Mouse (Mus musculus): ENCODE measurements around the gene Sgcd. TPM values are rescaled to one million over a fixed set of nuclear protein-coding genes. Genes with fewer than 3 reads are reported as not detected.

The Sgcd gene
- polyA plus RNA-seq, 1 experiment from 2014 or later, result 3.7 TPM

DNA sequence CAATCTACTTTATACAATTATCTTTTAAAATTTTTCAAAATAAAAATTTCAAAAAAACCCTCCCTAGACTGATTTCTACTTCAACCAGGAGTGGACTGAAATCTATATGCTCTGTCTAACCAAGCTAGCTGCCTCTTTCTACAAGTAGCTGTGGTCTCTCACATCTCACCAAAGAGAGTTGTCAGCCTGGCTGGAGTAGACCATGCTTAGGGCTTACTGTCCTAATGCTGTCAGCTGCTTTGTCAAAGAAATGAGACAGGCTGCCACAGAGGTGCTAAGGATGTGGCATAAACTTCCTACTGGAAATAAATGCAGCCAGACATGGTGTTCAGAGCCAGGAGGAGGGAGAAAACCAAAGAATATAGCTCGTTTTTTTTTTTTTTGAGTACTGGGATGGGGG lies 760.5 kb downstream of the Sgcd start:
- Histone ChIP-seq H3K27me3 (replicated peaks; ENCODE audit: control insufficient read depth, insufficient read depth, low read length) (no peaks in the 10 kb centered on the region), H3K36me3 (ENCODE audit: control insufficient read depth, insufficient read depth) (no peaks in the 10 kb centered on the region), H3K27ac (ENCODE audit: low read length) (no peak overlapping the region), H3K4me2 (ENCODE audit: low read length) (no peak overlapping the region), H3K9me3 (ENCODE audit: control insufficient read depth, low read length) (no peaks in the 10 kb centered on the region), H3K4me3 (replicated peaks; ENCODE audit: low read length) (no peak overlapping the region), H3K9ac (replicated peaks; ENCODE audit: low read depth, low read length) (no peak overlapping the region), H3K4me1 (replicated peaks; ENCODE audit: control insufficient read depth, insufficient read depth, low read length) (no peaks in the 10 kb centered on the region)
- WGBS, result 44% methylated on average over 1 of the region's 1 CpGs
- ATAC-seq, result no peak

DNA sequence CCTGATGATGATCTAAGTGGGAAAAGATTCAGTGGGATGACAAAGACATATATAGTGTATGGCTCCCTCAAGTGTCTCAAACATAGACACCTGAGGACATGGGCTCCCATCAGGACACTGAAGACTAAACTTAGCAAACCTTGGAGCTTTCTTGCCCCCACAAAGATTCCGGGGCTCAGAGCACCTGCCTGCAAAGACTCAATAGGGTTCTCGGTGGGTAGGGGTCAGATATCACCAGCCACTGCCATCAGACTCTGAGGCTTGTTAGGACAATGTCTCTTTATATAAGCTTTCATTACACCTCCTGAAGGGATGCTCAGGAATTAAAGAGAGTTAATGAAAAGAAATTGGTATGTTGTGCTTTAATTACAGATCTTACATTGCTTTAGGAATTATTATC lies 764.6 kb downstream of the Sgcd start:
- Histone ChIP-seq H3K4me3 (replicated peaks; ENCODE audit: low read length) (no peak overlapping the region), H3K4me2 (ENCODE audit: low read length) (no peak overlapping the region), H3K36me3 (ENCODE audit: control insufficient read depth, insufficient read depth) (no peaks in the 10 kb centered on the region), H3K27me3 (replicated peaks; ENCODE audit: control insufficient read depth, insufficient read depth, low read length) (no peaks in the 10 kb centered on the region), H3K9me3 (ENCODE audit: control insufficient read depth, low read length) (no peaks in the 10 kb centered on the region), H3K9ac (replicated peaks; ENCODE audit: low read depth, low read length) (no peak overlapping the region), H3K27ac (ENCODE audit: low read length) (no peak overlapping the region), H3K4me1 (replicated peaks; ENCODE audit: control insufficient read depth, insufficient read depth, low read length) (no peaks in the 10 kb centered on the region)
- ATAC-seq, result no peak
- WGBS, result 78% methylated on average over 2 of the region's 2 CpGs

GRCm38 (mm10) chr11:47211531-47211930 lies 777.2 kb downstream of the Sgcd start:
- Histone ChIP-seq H3K9me3 (ENCODE audit: control insufficient read depth, low read length) (no peaks in the 10 kb centered on the region), H3K36me3 (ENCODE audit: control insufficient read depth, insufficient read depth) (no peaks in the 10 kb centered on the region), H3K4me3 (replicated peaks; ENCODE audit: low read length) (no peak overlapping the region), H3K27ac (ENCODE audit: low read length) (no peak overlapping the region), H3K27me3 (replicated peaks; ENCODE audit: control insufficient read depth, insufficient read depth, low read length) (no peaks in the 10 kb centered on the region), H3K4me2 (ENCODE audit: low read length) (no peak overlapping the region), H3K4me1 (replicated peaks; ENCODE audit: control insufficient read depth, insufficient read depth, low read length) (no peaks in the 10 kb centered on the region), H3K9ac (replicated peaks; ENCODE audit: low read depth, low read length) (no peak overlapping the region)
- WGBS, result 78% methylated on average over 8 of the region's 8 CpGs
- ATAC-seq, result no peak

- H3K27ac ChIP-seq (ENCODE audit: low read length), result no peak overlapping the region
- H3K36me3 ChIP-seq (ENCODE audit: control insufficient read depth, insufficient read depth), result no peaks in the 10 kb centered on the region
- WGBS, result 41% methylated on average over 1 of the region's 1 CpGs
- H3K4me2 ChIP-seq (ENCODE audit: low read length), result no peak overlapping the region
- H3K27me3 ChIP-seq (replicated peaks; ENCODE audit: control insufficient read depth, insufficient read depth, low read length), result no peaks in the 10 kb centered on the region
- H3K9ac ChIP-seq (replicated peaks; ENCODE audit: low read depth, low read length), result no peak overlapping the region
- no peaks in the 10 kb centered on the region for H3K4me1 ChIP-seq (replicated peaks; ENCODE audit: control insufficient read depth, insufficient read depth, low read length)
- ATAC-seq, result no peak
- no peak overlapping the region for H3K4me3 ChIP-seq (replicated peaks; ENCODE audit: low read length)
- no peaks in the 10 kb centered on the region for H3K9me3 ChIP-seq (ENCODE audit: control insufficient read depth, low read length)
These were observed 782.3 kb downstream of the Sgcd start for GRCm38 (mm10) chr11:47206461-47206860.

- Histone ChIP-seq H3K4me2 (ENCODE audit: low read length) (no peak overlapping the region), H3K27ac (ENCODE audit: low read length) (no peak overlapping the region), H3K4me3 (replicated peaks; ENCODE audit: low read length) (no peak overlapping the region), H3K9me3 (ENCODE audit: control insufficient read depth, low read length) (no peaks in the 10 kb centered on the region), H3K36me3 (ENCODE audit: control insufficient read depth, insufficient read depth) (no peaks in the 10 kb centered on the region), H3K27me3 (replicated peaks; ENCODE audit: control insufficient read depth, insufficient read depth, low read length) (no peaks in the 10 kb centered on the region), H3K9ac (replicated peaks; ENCODE audit: low read depth, low read length) (no peak overlapping the region), H3K4me1 (replicated peaks; ENCODE audit: control insufficient read depth, insufficient read depth, low read length) (no peaks in the 10 kb centered on the region)
- no peak for ATAC-seq
- WGBS, result 85% methylated on average over 7 of the region's 7 CpGs
These were observed 789.7 kb downstream of the Sgcd start for GRCm38 (mm10) chr11:47199106-47199505.

GRCm38 (mm10) chr11:47188556-47188955 lies 800.2 kb downstream of the Sgcd start:
- H3K9ac ChIP-seq (replicated peaks; ENCODE audit: low read depth, low read length), result no peak overlapping the region
- no peaks in the 10 kb centered on the region for H3K4me1 ChIP-seq (replicated peaks; ENCODE audit: control insufficient read depth, insufficient read depth, low read length)
- no peak overlapping the region for H3K27ac ChIP-seq (ENCODE audit: low read length)
- no peak for ATAC-seq
- no peak overlapping the region for H3K4me2 ChIP-seq (ENCODE audit: low read length)
- no peak overlapping the region for H3K4me3 ChIP-seq (replicated peaks; ENCODE audit: low read length)
- 84% methylated on average over 2 of the region's 2 CpGs for WGBS
- H3K36me3 ChIP-seq (ENCODE audit: control insufficient read depth, insufficient read depth), result no peaks in the 10 kb centered on the region
- H3K9me3 ChIP-seq (ENCODE audit: control insufficient read depth, low read length), result no peaks in the 10 kb centered on the region
- no peaks in the 10 kb centered on the region for H3K27me3 ChIP-seq (replicated peaks; ENCODE audit: control insufficient read depth, insufficient read depth, low read length)

DNA sequence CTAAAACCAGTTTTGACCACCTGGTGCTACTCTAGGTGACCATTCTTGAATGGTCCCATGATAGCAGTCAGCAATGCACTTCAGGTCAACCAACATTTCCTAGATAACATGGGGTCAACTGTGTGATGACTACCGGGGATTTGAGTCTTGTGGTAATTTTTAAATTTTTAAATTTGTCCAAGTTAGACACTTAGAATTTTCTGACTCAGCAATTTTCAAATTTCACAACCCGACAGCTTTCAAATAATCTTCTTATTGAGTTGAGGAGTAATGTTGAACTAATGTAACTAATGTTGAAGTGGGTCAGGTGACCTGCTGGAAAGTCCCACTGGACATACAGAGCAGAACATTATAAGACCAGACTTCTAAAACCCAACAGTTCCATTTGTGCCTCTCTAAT lies 813.8 kb downstream of the Sgcd start:
- Histone ChIP-seq H3K9ac (replicated peaks; ENCODE audit: low read depth, low read length) (no peak overlapping the region), H3K27ac (ENCODE audit: low read length) (no peak overlapping the region), H3K27me3 (replicated peaks; ENCODE audit: control insufficient read depth, insufficient read depth, low read length) (no peaks in the 10 kb centered on the region), H3K4me2 (ENCODE audit: low read length) (no peak overlapping the region), H3K4me3 (replicated peaks; ENCODE audit: low read length) (no peak overlapping the region), H3K36me3 (ENCODE audit: control insufficient read depth, insufficient read depth) (no peaks in the 10 kb centered on the region), H3K9me3 (ENCODE audit: control insufficient read depth, low read length) (no peaks in the 10 kb centered on the region), H3K4me1 (replicated peaks; ENCODE audit: control insufficient read depth, insufficient read depth, low read length) (no peaks in the 10 kb centered on the region)
- ATAC-seq, result no peak
- 97% methylated on average over 2 of the region's 2 CpGs for WGBS

DNA sequence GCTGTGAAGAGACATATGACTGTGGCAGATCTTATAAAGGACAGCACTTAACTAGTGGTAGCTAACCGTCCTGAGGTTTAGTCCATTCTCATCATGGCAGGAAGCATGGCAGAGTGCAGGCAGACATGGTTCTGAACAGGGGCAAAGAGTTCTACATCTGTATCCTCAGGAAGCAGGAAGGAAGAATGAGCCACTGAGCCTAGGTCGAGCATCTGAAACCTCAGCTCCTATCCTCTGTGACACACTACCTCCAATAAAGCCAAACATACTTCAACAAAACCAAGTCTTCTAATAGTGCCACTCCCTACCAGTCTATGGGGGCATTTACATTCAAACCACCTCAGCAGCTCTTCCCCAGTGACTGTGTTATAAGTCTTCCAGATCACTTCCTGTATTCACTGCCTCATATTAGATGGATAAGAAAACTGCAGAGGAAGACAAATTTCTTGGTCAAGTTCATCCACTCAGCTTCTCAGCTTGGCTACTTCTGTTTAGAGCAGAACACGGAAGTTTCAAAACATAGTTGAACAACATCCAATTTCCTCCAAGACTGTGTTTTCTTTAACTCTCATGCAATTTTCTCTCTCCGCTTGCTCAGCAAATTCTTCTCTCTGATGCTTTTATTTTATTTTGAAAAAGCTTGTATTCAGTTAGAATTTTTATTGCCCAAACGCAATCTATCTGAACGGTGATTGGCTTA lies 817.7 kb downstream of the Sgcd start:
- H3K9ac ChIP-seq (replicated peaks; ENCODE audit: low read depth, low read length), result no peak overlapping the region
- H3K9me3 ChIP-seq (ENCODE audit: control insufficient read depth, low read length), result no peaks in the 10 kb centered on the region
- H3K4me1 ChIP-seq (replicated peaks; ENCODE audit: control insufficient read depth, insufficient read depth, low read length), result no peaks in the 10 kb centered on the region
- H3K4me2 ChIP-seq (ENCODE audit: low read length), result no peak overlapping the region
- no peak for ATAC-seq
- H3K4me3 ChIP-seq (replicated peaks; ENCODE audit: low read length), result no peak overlapping the region
- no peak overlapping the region for H3K27ac ChIP-seq (ENCODE audit: low read length)
- H3K27me3 ChIP-seq (replicated peaks; ENCODE audit: control insufficient read depth, insufficient read depth, low read length), result no peaks in the 10 kb centered on the region
- 84% methylated on average over 6 of the region's 6 CpGs for WGBS
- H3K36me3 ChIP-seq (ENCODE audit: control insufficient read depth, insufficient read depth), result no peaks in the 10 kb centered on the region

DNA sequence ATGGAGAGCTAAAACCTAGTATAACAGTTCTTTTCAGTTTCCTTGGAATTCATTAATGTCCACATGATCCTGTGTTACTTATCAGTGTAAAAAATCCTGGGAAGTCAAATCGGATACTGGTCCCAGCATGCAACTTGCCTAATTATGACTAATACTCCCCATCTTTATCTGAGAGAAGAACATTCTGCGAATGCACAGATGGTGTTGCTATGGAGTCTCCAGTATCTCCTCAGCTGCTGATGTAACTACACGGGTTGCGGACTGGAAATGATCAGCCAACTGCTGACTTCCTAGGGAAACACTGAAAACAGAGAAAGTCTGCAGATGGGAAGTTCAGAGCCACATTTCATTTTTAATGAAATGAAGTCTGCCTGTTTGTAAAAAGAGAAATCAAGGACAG lies 821.4 kb downstream of the Sgcd start:
- WGBS, result 66% methylated on average over 4 of the region's 4 CpGs
- H3K4me3 ChIP-seq (replicated peaks; ENCODE audit: low read length), result no peak overlapping the region
- H3K4me2 ChIP-seq (ENCODE audit: low read length), result no peak overlapping the region
- no peaks in the 10 kb centered on the region for H3K9me3 ChIP-seq (ENCODE audit: control insufficient read depth, low read length)
- no peaks in the 10 kb centered on the region for H3K27me3 ChIP-seq (replicated peaks; ENCODE audit: control insufficient read depth, insufficient read depth, low read length)
- no peaks in the 10 kb centered on the region for H3K36me3 ChIP-seq (ENCODE audit: control insufficient read depth, insufficient read depth)
- peak; percentile 80 for ATAC-seq
- no peak overlapping the region for H3K9ac ChIP-seq (replicated peaks; ENCODE audit: low read depth, low read length)
- H3K27ac ChIP-seq (ENCODE audit: low read length), result no peak overlapping the region
- H3K4me1 ChIP-seq (replicated peaks; ENCODE audit: control insufficient read depth, insufficient read depth, low read length), result no peaks in the 10 kb centered on the region

DNA sequence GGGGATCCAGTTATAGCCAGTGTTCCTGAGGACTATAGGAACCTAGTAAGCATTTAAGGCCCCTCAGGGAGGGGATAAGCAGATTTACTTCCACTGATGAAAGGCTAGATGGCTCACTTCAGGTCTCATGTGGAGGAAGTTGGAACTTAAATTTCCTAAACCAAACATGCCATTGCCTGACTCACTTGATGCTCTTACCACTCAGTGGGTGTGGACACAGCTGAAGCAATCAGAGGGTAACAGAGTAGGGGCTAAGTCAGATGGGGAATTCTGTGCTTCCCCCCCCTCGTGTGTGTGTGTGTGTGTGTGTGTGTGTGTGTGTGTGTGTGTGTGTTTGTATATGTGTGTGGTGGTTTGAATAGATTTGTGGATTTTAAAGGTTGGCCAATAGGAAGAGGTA lies 830.7 kb downstream of the Sgcd start:
- no peak overlapping the region for H3K9ac ChIP-seq (replicated peaks; ENCODE audit: low read depth, low read length)
- H3K4me3 ChIP-seq (replicated peaks; ENCODE audit: low read length), result no peak overlapping the region
- H3K27ac ChIP-seq (ENCODE audit: low read length), result no peak overlapping the region
- no peak overlapping the region for H3K4me2 ChIP-seq (ENCODE audit: low read length)
- no peaks in the 10 kb centered on the region for H3K4me1 ChIP-seq (replicated peaks; ENCODE audit: control insufficient read depth, insufficient read depth, low read length)
- WGBS, result 56% methylated on average over 1 of the region's 1 CpGs
- ATAC-seq, result no peak
- H3K36me3 ChIP-seq (ENCODE audit: control insufficient read depth, insufficient read depth), result no peaks in the 10 kb centered on the region
- no peaks in the 10 kb centered on the region for H3K27me3 ChIP-seq (replicated peaks; ENCODE audit: control insufficient read depth, insufficient read depth, low read length)
- H3K9me3 ChIP-seq (ENCODE audit: control insufficient read depth, low read length), result no peaks in the 10 kb centered on the region

Measured in forebrain, embryonic 16.5 days (tissue).